Mouse (Mus musculus) CH12.LX (cell line): ENCODE results near the gene Mlph. TPM values are rescaled to one million over a fixed set of nuclear protein-coding genes. Genes with fewer than 3 reads are reported as not detected.

ENCODE experiments used
- DNase-seq: peaks from one replicate; pipeline ENCODE4 v3.0.0-alpha.2; 2013; ENCODE audit errors: extremely low read depth
- H3K27ac ChIP-seq: 2 replicates; pipeline ENCODE4 v1.5.1; 2012; ENCODE audit warnings: low read depth, mild to moderate bottlenecking, control low read depth, moderate library complexity; ENCODE audit not compliant: insufficient read depth
- H3K27me3 ChIP-seq: replicated peaks from 2 replicates; pipeline ENCODE3; 2012; ENCODE audit warnings: inconsistent platforms
- H3K36me3 ChIP-seq, 2 experiments: replicated peaks in 1 of 2; 2 replicates each; pipeline versions ENCODE3 to v1.6.1; 2012; ENCODE audit warnings: inconsistent platforms in 1 of 2, low read length in 1 of 2, mild to moderate bottlenecking in 1 of 2, mixed read lengths in 1 of 2, moderate library complexity in 1 of 2; ENCODE audit not compliant: control insufficient read depth in 1 of 2, insufficient read depth in 1 of 2
- H3K4me1 ChIP-seq, 2 experiments: 2 replicates each; pipeline ENCODE4 v1.6.1; 2012; ENCODE audit warnings: inconsistent platforms in 1 of 2, moderate library complexity in 1 of 2; ENCODE audit not compliant: insufficient read depth in 2 of 2, control insufficient read depth in 1 of 2
- H3K4me2 ChIP-seq: 2 replicates; pipeline ENCODE4 v1.6.1; 2012; ENCODE audit warnings: low read depth, mild to moderate bottlenecking, control low read depth; ENCODE audit not compliant: poor library complexity, insufficient read depth, severe bottlenecking
- H3K4me3 ChIP-seq, 3 experiments: fragments of 150-350 bp in 1 of 3; sonication (generic) in 1 of 3; replicated peaks in 1 of 3; 2 replicates each; pipeline versions ENCODE3 to v1.5.1; 2011 to 2012; ENCODE audit warnings: low read depth in 2 of 3, low read length in 2 of 3, mild to moderate bottlenecking in 2 of 3, moderate library complexity in 2 of 3, control low read depth in 1 of 3, improper control_type of control experiment in 1 of 3, inconsistent platforms in 1 of 3, mixed read lengths in 1 of 3; ENCODE audit not compliant: poor library complexity in 1 of 3
- H3K79me2 ChIP-seq: replicated peaks from 2 replicates; pipeline ENCODE4 v1.6.1; 2012; ENCODE audit warnings: mild to moderate bottlenecking, moderate library complexity; ENCODE audit not compliant: control insufficient read depth, poor library complexity, insufficient read depth, severe bottlenecking; ENCODE audit errors: extremely low read depth
- H3K9ac ChIP-seq: 2 replicates; pipeline ENCODE4 v1.6.1; 2012; ENCODE audit warnings: low read depth, mild to moderate bottlenecking, control low read depth, moderate library complexity; ENCODE audit not compliant: insufficient read depth
- H3K9me3 ChIP-seq: replicated peaks from 2 replicates; pipeline ENCODE3; 2012; ENCODE audit warnings: low read length, inconsistent platforms, mixed read lengths
- CHD1 ChIP-seq: IDR thresholded peaks from 2 replicates; pipeline ENCODE4 v1.6.1; 2012; ENCODE audit warnings: low read depth, low read length, improper control_type of control experiment, inconsistent platforms
- CHD2 ChIP-seq: IDR thresholded peaks from 2 replicates; pipeline ENCODE4 v1.6.1; 2011; ENCODE audit warnings: low read length, improper control_type of control experiment
- EP300 ChIP-seq: IDR thresholded peaks from 2 replicates; pipeline ENCODE4 v1.6.1; 2011; ENCODE audit warnings: low read length, improper control_type of control experiment
- ETS1 ChIP-seq: conservative IDR thresholded peaks from 2 replicates; pipeline ENCODE4 v1.6.1; 2012; ENCODE audit warnings: low read depth, mild to moderate bottlenecking, inconsistent platforms, low read length, improper control_type of control experiment, moderate library complexity
- HCFC1 ChIP-seq: IDR thresholded peaks from 2 replicates; pipeline ENCODE4 v1.6.1; 2012; ENCODE audit warnings: low read depth, mild to moderate bottlenecking, inconsistent platforms, low read length, improper control_type of control experiment
- IRF4 ChIP-seq: IDR thresholded peaks from 2 replicates; pipeline ENCODE4 v1.6.1; 2014; ENCODE audit warnings: low read depth, mild to moderate bottlenecking, inconsistent platforms, low read length, improper control_type of control experiment
- JUN ChIP-seq: IDR thresholded peaks from 2 replicates; pipeline ENCODE4 v1.6.1; 2011; ENCODE audit warnings: low read depth, mild to moderate bottlenecking, low read length, improper control_type of control experiment, moderate library complexity; ENCODE audit not compliant: insufficient read depth
- JUND ChIP-seq: conservative IDR thresholded peaks from 2 replicates; pipeline ENCODE4 v1.6.1; 2011; ENCODE audit warnings: low read depth, low read length, improper control_type of control experiment
- KAT2A ChIP-seq: IDR thresholded peaks from 2 replicates; pipeline ENCODE4 v1.6.1; 2012; ENCODE audit warnings: low read length, improper control_type of control experiment, inconsistent platforms; ENCODE audit not compliant: insufficient replicate concordance
- MAZ ChIP-seq: IDR thresholded peaks from 2 replicates; pipeline ENCODE4 v1.6.1; 2012; ENCODE audit warnings: low read depth, mild to moderate bottlenecking, inconsistent platforms, low read length, improper control_type of control experiment, moderate library complexity
- MEF2A ChIP-seq: IDR thresholded peaks from 2 replicates; pipeline ENCODE4 v1.6.1; 2014; ENCODE audit warnings: low read depth, mild to moderate bottlenecking, inconsistent platforms, low read length, improper control_type of control experiment, borderline replicate concordance
- MXI1 ChIP-seq: IDR thresholded peaks from 2 replicates; pipeline ENCODE4 v1.6.1; 2011; ENCODE audit warnings: mild to moderate bottlenecking, low read depth, low read length, improper control_type of control experiment
- NRF1 ChIP-seq: IDR thresholded peaks from 2 replicates; pipeline ENCODE4 v1.6.1; 2014; ENCODE audit warnings: low read depth, mild to moderate bottlenecking, inconsistent platforms, low read length, improper control_type of control experiment, moderate library complexity
- POLR2A ChIP-seq: IDR thresholded peaks from 2 replicates; pipeline ENCODE4 v1.6.1; 2011; ENCODE audit warnings: low read depth, mild to moderate bottlenecking, improper control_type of control experiment, low read length
- RAD21 ChIP-seq: IDR thresholded peaks from 2 replicates; pipeline ENCODE4 v1.6.1; 2011; ENCODE audit warnings: low read depth, mild to moderate bottlenecking, low read length, improper control_type of control experiment, moderate library complexity
- RCOR1 ChIP-seq: conservative IDR thresholded peaks from 2 replicates; pipeline ENCODE4 v1.6.1; 2012; ENCODE audit warnings: low read depth, mild to moderate bottlenecking, inconsistent platforms, low read length, improper control_type of control experiment
- TCF12 ChIP-seq: IDR thresholded peaks from 2 replicates; pipeline ENCODE4 v1.6.1; 2014; ENCODE audit warnings: low read depth, mild to moderate bottlenecking, inconsistent platforms, low read length, improper control_type of control experiment
- USF2 ChIP-seq: conservative IDR thresholded peaks from 2 replicates; pipeline ENCODE4 v1.6.1; 2011; ENCODE audit warnings: low read depth, low read length, improper control_type of control experiment
- ZC3H11A ChIP-seq: IDR thresholded peaks from 2 replicates; pipeline ENCODE4 v1.6.1; 2012; ENCODE audit warnings: low read depth, mild to moderate bottlenecking, inconsistent platforms, low read length, improper control_type of control experiment
- ZKSCAN1 ChIP-seq: IDR thresholded peaks from 2 replicates; pipeline ENCODE4 v1.6.1; 2012; ENCODE audit warnings: low read depth, inconsistent platforms, low read length, improper control_type of control experiment, borderline replicate concordance
- ZMIZ1 ChIP-seq: IDR thresholded peaks from 2 replicates; pipeline ENCODE4 v1.6.1; 2012; ENCODE audit warnings: low read depth, mild to moderate bottlenecking, inconsistent platforms, low read length, improper control_type of control experiment
- dilution Hi-C: fragments of 300-500 bp; cut with MboI; formaldehyde crosslinking; loops from 2 replicates; pipeline ENCODE4 v1.14.3; 2020; ENCODE audit warnings: low sequenced_read_pairs; ENCODE audit not compliant: extremely low pct_unique_long_range_greater_than_20kb, extremely low pct_ligation_motif_present
- in situ Hi-C: fragments of 300-500 bp; cut with MboI; formaldehyde crosslinking; loops from 3 replicates; pipeline ENCODE4 v1.14.3; 2019; ENCODE audit warnings: low sequenced_read_pairs, low pct_ligation_motif_present, low pct_unique_long_range_greater_than_20kb, mixed read lengths
- polyA plus RNA-seq: library from polyadenylated mRNA; unstranded; fragments of >175 nt; gene quantifications from 2 replicates; pipeline ENCODE4 v1.2.1, GENCODE M21; 2012; ENCODE audit warnings: low read depth; ENCODE audit not compliant: insufficient read length
- total RNA-seq, 2 experiments: library from RNA; depleted of rRNA; stranded (reverse); fragments of 300-350 nt in 1 of 2; fragments of >200 nt in 1 of 2; gene quantifications; 2 replicates each; pipeline ENCODE4 v1.2.3; 2012 to 2014

Mlph gene
- total and polyA plus RNA-seq, 3 experiments: not detected

DNA sequence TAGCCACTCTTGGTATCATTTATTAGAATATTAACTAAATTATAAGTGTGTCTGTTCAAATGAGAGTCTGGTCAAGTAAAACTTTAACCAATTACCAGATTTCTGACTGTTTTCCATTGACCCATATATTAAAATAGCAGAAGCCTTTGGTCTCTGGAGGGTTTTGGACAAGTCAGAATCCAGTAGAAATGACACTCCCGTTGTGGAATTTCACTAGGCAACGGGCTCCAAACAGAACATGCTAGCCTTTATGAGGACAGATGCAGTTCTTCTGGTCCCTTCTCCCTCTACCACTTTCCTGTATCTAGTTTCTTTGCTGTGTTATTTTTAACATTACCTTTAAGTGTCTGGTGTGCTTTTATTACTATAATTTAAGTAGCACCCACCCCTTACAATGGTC is 44.3 kb upstream of the Mlph start:
- no peak overlapping the region for H3K9ac ChIP-seq
- no peaks in the 10 kb centered on the region for H3K4me1 ChIP-seq
- H3K4me2 ChIP-seq: no peak overlapping the region
- TF ChIP-seq MAZ (no peak), USF2 (no peak), POLR2A (no peak), HCFC1 (no peak), KAT2A (no peak), RCOR1 (no peak), IRF4 (no peak)
- no peaks in the 10 kb centered on the region for H3K36me3 ChIP-seq
- no peak overlapping the region for H3K4me3 ChIP-seq
- no peak for DNase-seq
- peaks cover 10% of the 10 kb centered on the region for H3K9me3 ChIP-seq
- no peak overlapping the region for H3K27ac ChIP-seq
- in situ Hi-C loops (no loop called here), dilution Hi-C loops (no loop called here)
- H3K79me2 ChIP-seq: no peaks in the 10 kb centered on the region
- peaks cover 62% of the 10 kb centered on the region for H3K27me3 ChIP-seq

DNA sequence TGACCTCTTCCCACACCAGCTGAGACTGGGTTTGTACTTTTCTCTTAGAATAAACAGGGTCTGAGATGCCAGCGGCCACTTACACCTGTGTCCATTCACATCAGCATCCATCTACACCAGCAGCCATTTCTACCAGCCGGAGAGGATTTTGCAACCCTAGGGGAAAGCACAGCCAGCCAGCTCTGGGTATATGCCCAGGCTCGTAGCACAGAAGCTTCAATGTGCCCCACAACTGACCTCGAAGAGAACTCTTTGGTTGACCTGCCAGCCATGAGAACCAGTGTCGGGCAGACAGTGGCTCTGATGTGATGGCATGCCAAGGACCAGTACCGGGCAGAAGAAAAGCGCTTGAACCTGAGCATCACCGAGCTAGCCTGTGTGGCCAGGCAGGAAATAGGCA is 39.5 kb upstream of the Mlph start:
- H3K4me2 ChIP-seq: no peak overlapping the region
- no peaks in the 10 kb centered on the region for H3K36me3 ChIP-seq
- H3K4me3 ChIP-seq: no peak overlapping the region
- H3K27me3 ChIP-seq: peaks cover 61% of the 10 kb centered on the region
- no peaks in the 10 kb centered on the region for H3K4me1 ChIP-seq
- peaks cover 10% of the 10 kb centered on the region for H3K9me3 ChIP-seq
- H3K79me2 ChIP-seq: no peaks in the 10 kb centered on the region
- H3K9ac ChIP-seq: no peak overlapping the region
- no peak overlapping the region for H3K27ac ChIP-seq
- dilution Hi-C loops (no loop called here), in situ Hi-C loops (no loop called here)
- TF ChIP-seq POLR2A: no peak
- DNase-seq: no peak

DNA sequence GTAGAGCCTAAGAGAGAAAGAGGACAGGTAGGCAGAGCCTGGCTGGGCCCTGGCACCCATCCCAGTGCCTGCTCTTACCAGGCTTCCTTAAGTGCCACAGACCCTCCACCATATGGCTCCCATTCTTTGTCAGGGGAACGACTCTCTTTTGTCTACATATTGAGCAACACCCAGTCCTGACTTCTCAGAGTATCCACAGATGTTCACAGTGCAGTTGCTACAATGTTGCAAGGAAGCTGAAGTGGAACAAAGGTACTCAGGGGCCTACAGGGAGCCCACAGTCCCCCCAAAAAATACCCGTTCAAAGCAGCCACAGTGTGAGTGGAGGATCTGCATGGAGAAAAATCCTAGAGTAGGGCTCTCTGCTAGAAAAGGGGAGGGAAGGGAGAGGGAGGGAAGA is 38.9 kb upstream of the Mlph start:
- DNase-seq: no peak
- H3K27me3 ChIP-seq: peaks cover 60% of the 10 kb centered on the region
- dilution Hi-C loops: no loop called here
- no peaks in the 10 kb centered on the region for H3K4me1 ChIP-seq
- no peak overlapping the region for H3K4me3 ChIP-seq
- H3K9me3 ChIP-seq: peaks cover 10% of the 10 kb centered on the region
- no peak overlapping the region for H3K4me2 ChIP-seq
- in situ Hi-C loops: no loop called here
- H3K9ac ChIP-seq: no peak overlapping the region
- TF ChIP-seq HCFC1 (no peak), ETS1 (no peak), CHD2 (no peak), ZMIZ1 (no peak), TCF12 (no peak), RAD21 (no peak), MEF2A (no peak), ZC3H11A (no peak), IRF4 (no peak), JUN (no peak), ZKSCAN1 (no peak), POLR2A (no peak), EP300 (no peak), MXI1 (no peak), CHD1 (no peak), NRF1 (no peak), JUND (no peak)
- no peak overlapping the region for H3K27ac ChIP-seq
- H3K36me3 ChIP-seq: no peaks in the 10 kb centered on the region
- no peaks in the 10 kb centered on the region for H3K79me2 ChIP-seq
